ENCODE assay signal across 10 mouse cellular contexts in genomic region chr6:119417821-119418220, GRCm38 (mm10). TPM values are rescaled to one million over a fixed set of nuclear protein-coding genes. Genes with fewer than 3 reads are reported as not detected.
DNase-seq lines count a peak whose midpoint lies in the region; ATAC-seq and TF ChIP-seq lines count a peak whose summit lies in the region.
"Had no signal": no experiment of that assay in that cellular context is flagged by ENCODE, and none has a peak within 500 bp of the region (broad histone marks: within the 10 kb centered on the region; RNA-seq: fewer than 3 reads in every experiment).

No protein-coding gene starts in this region.

- 77% methylated on average over 7 of the region's 7 CpGs for WGBS in heart, embryonic 15.5 days
- 77% methylated on average over 7 of the region's 7 CpGs for WGBS in lung, postnatal 0 days
- 72% methylated on average over 7 of the region's 7 CpGs for WGBS in liver, embryonic 12.5 days (ENCODE audit: insufficient replicate concordance)

- H3K36me3 ChIP-seq in heart, embryonic 15.5 days, result no peaks in the 10 kb centered on the region
- no peaks in the 10 kb centered on the region for H3K36me3 ChIP-seq in lung, postnatal 0 days (ENCODE audit: insufficient read depth, low read length)
- H3K36me3 ChIP-seq in liver, embryonic 12.5 days, result no peaks in the 10 kb centered on the region
- H3K36me3 ChIP-seq: liver, embryonic 13.5 days had no signal

- TF ChIP-seq CTCF in lung, postnatal 0 days (IDR thresholded peaks at IDR 0.05), result no peak

- H3K4me1 ChIP-seq in heart, embryonic 15.5 days (replicated peaks), result peaks cover 27% of the 10 kb centered on the region
- peaks cover 3% of the 10 kb centered on the region; the same call in 1 of the 2 replicates for H3K4me1 ChIP-seq in lung, postnatal 0 days (ENCODE audit: insufficient read depth, low read depth, low read length)
- peaks cover 39% of the 10 kb centered on the region for H3K4me1 ChIP-seq in liver, embryonic 12.5 days

- no peak for DNase-seq in heart, adult 18-20 months
- no peak for DNase-seq in lung, postnatal 0 days (ENCODE audit: low spot score)
- DNase-seq in lung, adult 18-20 months, result no peak
- peak; percentile 46 for DNase-seq in ZHBTc4 (ENCODE audit: low read depth, low spot score)
- DNase-seq in spleen, postnatal 4 days (ENCODE audit: low spot score in 2 of 2), result no peak
- DNase-seq: right cerebral cortex, postnatal 4 days had no signal

- no peak overlapping the region for H3K4me3 ChIP-seq in heart, embryonic 15.5 days
- no peak overlapping the region for H3K4me3 ChIP-seq in lung, postnatal 0 days (ENCODE audit: low read depth, low read length)
- peak overlapping the region; percentile 29 for H3K4me3 ChIP-seq in liver, embryonic 12.5 days

- H3K4me2 ChIP-seq in heart, embryonic 15.5 days, result no peak overlapping the region
- no peak overlapping the region for H3K4me2 ChIP-seq in lung, postnatal 0 days (replicated peaks; ENCODE audit: low read depth, low read length)
- peak overlapping the region; percentile 67 for H3K4me2 ChIP-seq in liver, embryonic 12.5 days

- H3K9me3 ChIP-seq in heart, embryonic 15.5 days (replicated peaks), result no peaks in the 10 kb centered on the region
- no peaks in the 10 kb centered on the region for H3K9me3 ChIP-seq in lung, postnatal 0 days (ENCODE audit: low read length)
- no peaks in the 10 kb centered on the region for H3K9me3 ChIP-seq in liver, embryonic 12.5 days (replicated peaks)
- H3K9me3 ChIP-seq: liver, embryonic 13.5 days had no signal

- ATAC-seq in heart, embryonic 15.5 days (replicated peaks; ENCODE audit: insufficient number of reproducible peaks, insufficient read depth, low FRiP score, low read depth), result no peak
- ATAC-seq in lung, postnatal 0 days, result no peak
- no peak for ATAC-seq in liver, embryonic 12.5 days

- no peak for TF ChIP-seq EP300 in lung, postnatal 0 days (IDR thresholded peaks at IDR 0.05)

- H3K9ac ChIP-seq in heart, embryonic 15.5 days, result no peak overlapping the region
- no peak overlapping the region for H3K9ac ChIP-seq in lung, postnatal 0 days (replicated peaks; ENCODE audit: low read depth)
- H3K9ac ChIP-seq in liver, embryonic 12.5 days, result peak overlapping the region; percentile 32; the same call in 1 of the 2 replicates
- H3K9ac ChIP-seq: liver, embryonic 13.5 days had no signal

- H3K27me3 ChIP-seq in heart, embryonic 15.5 days, result no peaks in the 10 kb centered on the region
- H3K27me3 ChIP-seq in lung, postnatal 0 days (replicated peaks; ENCODE audit: insufficient read depth, low read length), result no peaks in the 10 kb centered on the region
- no peaks in the 10 kb centered on the region for H3K27me3 ChIP-seq in liver, embryonic 12.5 days (replicated peaks)
- H3K27me3 ChIP-seq: CH12.LX; liver, embryonic 13.5 days had no signal

- H3K27ac ChIP-seq in heart, embryonic 15.5 days, result peak overlapping the region; percentile 45
- H3K27ac ChIP-seq in lung, postnatal 0 days (ENCODE audit: low read length), result peak overlapping the region; percentile 90
- no peak overlapping the region for H3K27ac ChIP-seq in liver, embryonic 12.5 days
- H3K27ac ChIP-seq: liver, embryonic 13.5 days had no signal

RNA-seq across cellular contexts. Expression of gene Adipor2, which starts 0.3 kb away (rescaled TPM):
- polyA plus RNA-seq in heart, embryonic 15.5 days (2015; fragmentation: Nextera tagmentation; extraction: Ambion mirVana), result 31.2 and 33.9 TPM in 2 replicates
- 10 to 100 TPM; 71.4 to 86.5 TPM for total RNA-seq in heart, adult 18-20 months (2021)
- 60.7 and 66.4 TPM in 2 replicates for polyA plus RNA-seq in lung, postnatal 0 days (2015; fragmentation: Nextera tagmentation; extraction: Ambion mirVana)
- polyA plus RNA-seq in liver, embryonic 12.5 days (2016; fragmentation: Nextera tagmentation; extraction: Ambion mirVana), result 30.2 TPM in 2 replicates
